Mouse (Mus musculus): Measurements from ENCODE around the gene Dab2ip.

Gene Dab2ip

DNA sequence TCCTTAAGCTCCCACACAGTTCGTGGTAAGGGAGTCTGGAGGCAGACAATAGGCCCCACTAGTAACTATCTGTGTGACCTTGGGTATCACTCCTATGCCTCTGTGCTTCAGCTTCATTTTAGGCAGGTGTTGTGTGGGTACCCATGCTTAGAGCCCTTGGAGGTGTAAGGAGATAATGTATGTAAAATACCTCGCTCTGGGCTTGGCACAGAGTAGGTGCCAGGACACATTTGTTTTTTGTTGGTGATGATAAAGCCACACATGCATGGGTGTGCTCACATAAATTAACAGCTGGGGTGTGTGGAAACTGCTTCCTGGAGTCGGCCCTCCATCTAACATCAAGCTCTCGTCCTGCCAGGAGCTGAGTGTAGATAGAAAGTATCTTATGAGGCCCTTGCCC lies 130.1 kb downstream of the Dab2ip start:
- DNase-seq, result no peak

DNA sequence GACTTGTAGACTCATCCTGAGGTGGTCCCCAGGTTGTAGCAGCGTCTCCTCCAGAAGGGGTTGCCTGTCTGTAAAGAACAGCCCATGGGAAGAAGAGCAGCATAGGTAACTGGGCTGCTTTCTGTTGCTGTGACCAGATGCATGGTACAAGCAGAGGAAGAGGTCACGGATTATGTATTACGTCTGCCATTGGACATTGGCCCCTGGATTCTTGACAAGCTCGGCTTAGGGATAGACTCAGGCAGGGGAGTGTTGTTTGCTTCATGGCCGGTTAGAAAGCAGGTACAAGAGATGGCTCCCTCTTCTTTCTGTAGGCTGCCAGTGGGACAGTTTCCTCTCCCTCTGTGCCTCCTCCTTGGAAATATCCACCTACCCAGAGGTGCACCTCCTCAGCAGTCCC lies 130.5 kb downstream of the Dab2ip start:
- DNase-seq, result no peak

- no peak for DNase-seq
Observed at GRCm38 (mm10) chr2:35689881-35690280, 131.8 kb downstream of the Dab2ip start.

GRCm38 (mm10) chr2:35691257-35692049 lies 133.4 kb downstream of the Dab2ip start:
- DNase-seq, result peak in 1 of 2 experiments; percentile 51

- no peak for DNase-seq
Observed at GRCm38 (mm10) chr2:35692272-35692900, 134.3 kb downstream of the Dab2ip start.

DNA sequence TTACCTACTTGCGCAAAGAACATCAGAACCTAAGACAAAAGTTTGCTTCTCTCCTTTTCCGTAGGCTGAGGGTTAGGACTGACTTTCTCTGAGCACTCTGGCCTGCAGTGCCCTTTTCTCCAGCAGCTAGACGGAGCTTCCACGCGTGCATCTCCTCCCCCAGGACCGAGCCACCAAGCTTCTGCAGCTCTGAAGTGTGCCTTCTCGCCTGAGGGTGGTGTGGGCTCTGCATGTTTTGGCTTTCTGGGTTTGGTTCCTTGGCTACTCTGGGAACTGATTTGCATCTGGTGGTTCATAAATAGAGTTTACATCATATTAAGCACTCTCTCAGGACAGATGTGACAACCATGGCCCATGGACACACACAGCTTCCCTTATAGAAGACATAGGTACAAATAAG lies 135.0 kb downstream of the Dab2ip start:
- DNase-seq, result no peak

DNA sequence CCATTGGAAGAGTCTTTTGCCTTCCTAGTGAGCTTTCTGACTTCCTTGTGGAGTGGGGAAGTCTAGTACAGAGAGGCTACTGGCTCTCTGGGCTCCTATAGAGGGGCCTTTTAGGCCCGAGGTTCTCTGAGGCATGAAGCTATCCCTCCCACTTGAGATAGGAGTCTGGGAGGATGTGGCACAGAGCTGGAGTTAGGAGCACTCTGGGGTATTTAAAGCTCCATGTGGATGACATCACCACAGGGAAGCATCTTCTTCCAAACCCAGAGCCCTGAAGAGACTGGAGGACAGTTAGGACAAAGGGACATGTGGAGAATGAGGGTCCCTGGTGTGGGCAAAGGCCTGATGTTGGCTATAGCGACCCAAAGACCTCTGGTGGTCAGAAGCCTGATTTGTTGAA lies 136.0 kb downstream of the Dab2ip start:
- DNase-seq, result no peak

GRCm38 (mm10) chr2:35696193-35696541 lies 138.1 kb downstream of the Dab2ip start:
- DNase-seq, result no peak

DNA sequence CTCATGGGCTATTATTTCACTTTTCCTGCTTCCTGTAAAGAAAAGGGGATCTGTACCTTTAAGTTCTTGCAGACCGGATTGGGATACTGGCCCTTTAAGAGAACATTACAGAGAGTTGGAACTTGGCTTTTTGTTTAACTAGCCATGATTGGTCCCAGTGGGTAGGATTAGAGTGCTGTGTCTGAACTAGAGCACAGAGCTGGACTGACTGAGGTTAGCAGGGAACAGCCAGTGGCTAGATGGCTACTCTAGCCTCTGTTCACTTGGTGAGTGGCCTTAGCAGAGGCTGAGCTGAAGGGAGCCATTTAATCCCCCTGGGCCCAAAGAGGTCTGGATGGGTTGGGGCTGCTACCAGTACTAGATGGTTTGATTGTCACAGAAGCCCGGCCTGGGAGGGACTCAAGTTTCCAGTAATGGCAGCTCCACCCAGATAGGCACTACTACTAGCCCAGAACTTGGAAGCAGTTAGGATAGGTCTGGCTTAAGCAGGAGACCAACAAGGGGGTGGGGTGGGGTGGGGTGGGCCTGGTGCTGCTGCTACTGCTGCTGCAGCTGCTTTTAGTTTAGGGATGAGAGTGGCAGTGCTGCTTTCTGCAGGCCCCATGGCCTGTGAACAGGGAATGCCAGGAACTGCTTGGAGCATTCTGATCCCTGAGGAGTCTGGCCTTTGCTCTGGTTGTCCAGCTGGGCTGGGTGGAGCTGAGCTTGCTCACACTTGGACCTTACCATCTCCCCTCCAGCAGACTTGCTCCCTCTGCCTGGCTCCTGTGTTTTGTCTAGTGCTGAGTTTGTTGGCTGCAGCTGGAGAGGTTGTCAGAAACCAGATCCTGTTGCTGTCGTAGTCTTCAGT lies 138.7 kb downstream of the Dab2ip start:
- DNase-seq, result no peak

- DNase-seq, result peak in 1 of 2 experiments; percentile 51
Observed at GRCm38 (mm10) chr2:35697768-35698167, 139.7 kb downstream of the Dab2ip start.

- no peak for DNase-seq
Observed at GRCm38 (mm10) chr2:35700966-35701365, 142.9 kb downstream of the Dab2ip start.

DNA sequence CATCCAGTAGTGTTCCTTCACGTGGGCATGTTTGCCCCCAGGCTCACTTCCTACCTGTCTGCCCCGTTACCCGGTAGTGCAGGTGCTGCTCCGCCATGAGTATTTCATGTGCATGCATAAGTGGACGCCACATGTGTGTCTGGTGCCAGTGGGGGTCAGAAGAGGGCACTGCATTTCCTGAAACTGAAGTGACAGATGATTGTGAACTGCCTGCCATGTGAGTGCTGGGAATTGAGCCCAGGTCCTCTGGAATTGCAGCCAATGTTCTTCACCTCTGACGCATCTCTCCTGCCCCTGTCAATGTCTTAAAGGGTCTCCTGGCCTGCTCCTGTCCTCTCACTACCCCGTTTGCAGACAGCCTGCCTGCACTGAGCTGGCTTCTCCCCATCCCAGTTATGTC lies 143.9 kb downstream of the Dab2ip start:
- no peak for DNase-seq

DNA sequence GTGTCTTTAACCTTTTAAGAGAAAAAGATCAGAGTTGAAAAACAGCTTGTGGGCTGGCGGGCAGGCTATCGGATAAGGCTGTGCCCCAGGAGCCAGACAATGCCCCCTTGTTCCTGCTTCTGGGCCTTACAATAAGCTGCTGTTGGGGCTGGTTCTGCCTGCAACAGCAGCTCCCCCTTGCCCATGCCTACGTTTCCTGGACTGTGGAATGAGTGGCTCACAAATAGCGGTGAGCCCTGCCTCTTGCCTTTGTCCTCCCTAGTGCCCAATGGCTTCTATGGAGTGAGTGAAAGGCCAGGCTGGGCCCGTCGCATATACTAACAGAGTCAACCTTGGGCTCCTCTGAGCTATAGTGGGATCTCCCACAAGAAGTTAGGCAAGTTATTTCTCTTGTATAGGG lies 144.5 kb downstream of the Dab2ip start:
- no peak for DNase-seq

- no peak for DNase-seq
Observed at GRCm38 (mm10) chr2:35703241-35703640, 145.2 kb downstream of the Dab2ip start.

GRCm38 (mm10) chr2:35712611-35713010 lies 154.5 kb downstream of the Dab2ip start:
- no peak for DNase-seq

DNA sequence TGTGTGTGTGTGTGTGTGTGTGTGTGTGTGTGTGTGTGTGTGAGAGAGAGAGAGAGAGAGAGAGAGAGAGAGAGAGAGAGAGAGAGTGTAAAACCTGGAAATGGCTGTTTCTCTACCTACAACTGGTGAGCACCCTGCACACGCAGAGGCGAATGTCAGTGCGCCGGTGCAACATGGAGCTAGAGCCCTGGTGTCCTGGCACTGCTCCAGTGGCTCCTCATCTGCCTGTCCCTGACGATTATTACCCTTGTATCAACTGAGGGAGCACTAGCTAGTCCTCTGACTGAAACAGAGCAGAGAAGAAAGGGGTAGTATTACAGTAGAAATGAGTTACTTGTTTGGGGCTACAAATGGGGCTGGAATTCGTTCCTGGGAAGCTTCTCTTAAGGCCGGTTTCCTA lies 155.4 kb downstream of the Dab2ip start:
- DNase-seq, result peak in 1 of 2 experiments; percentile 63

GRCm38 (mm10) chr2:35714742-35715167 lies 156.7 kb downstream of the Dab2ip start:
- peak; percentile 54 to 59 for DNase-seq

- DNase-seq, result no peak
Observed at GRCm38 (mm10) chr2:35715485-35715884, 157.4 kb downstream of the Dab2ip start.

- DNase-seq, result no peak
Observed at GRCm38 (mm10) chr2:35716175-35716574, 158.1 kb downstream of the Dab2ip start.

DNA sequence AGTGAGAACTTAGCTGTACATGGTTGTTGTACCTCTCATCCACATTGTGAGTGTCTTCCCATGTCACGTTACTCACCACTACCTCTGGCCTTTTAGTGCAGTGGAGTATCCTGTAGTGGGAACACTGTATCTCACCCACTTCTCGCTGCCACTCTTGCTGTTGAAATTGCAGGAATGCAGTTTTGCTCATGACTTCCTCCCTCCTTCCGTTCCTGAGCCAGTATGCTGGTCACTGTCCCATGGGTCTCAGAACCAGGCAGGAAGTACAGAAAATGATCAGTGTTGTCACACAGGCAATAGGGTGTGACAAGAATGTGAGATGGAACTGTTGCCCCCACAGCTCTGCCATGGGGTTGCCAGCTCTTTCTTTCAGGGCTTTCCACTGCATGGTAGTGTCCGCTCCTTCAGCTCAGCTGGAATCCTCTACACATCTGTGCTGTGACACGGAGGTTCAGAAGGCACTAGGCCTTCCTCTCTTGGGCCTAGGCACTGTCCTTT lies 160.0 kb downstream of the Dab2ip start:
- DNase-seq, result no peak

- peak in 1 of 2 experiments; percentile 48 for DNase-seq
Observed at GRCm38 (mm10) chr2:35718662-35719061, 160.6 kb downstream of the Dab2ip start.

- peak in 1 of 2 experiments; percentile 58 for DNase-seq
Observed at GRCm38 (mm10) chr2:35719230-35720005, 161.4 kb downstream of the Dab2ip start.

Data from cerebellum, postnatal 25 days (tissue).